7 mouse cellular contexts compared by ENCODE assay signal in genomic region chr1:37300650-37301049, GRCm38 (mm10). TPM values are rescaled to one million over a fixed set of nuclear protein-coding genes. Genes with fewer than 3 reads are reported as not detected.
A peak's percentile ranks its signal among the peaks of the same experiment; 100 is the strongest.
DNase-seq lines count a peak whose midpoint lies in the region; ATAC-seq and TF ChIP-seq lines count a peak whose summit lies in the region.

No protein-coding gene starts in this region.

- WGBS in embryonic facial prominence, embryonic 14.5 days: 72% methylated on average over 5 of the region's 5 CpGs
- 27% methylated on average over 5 of the region's 5 CpGs for WGBS in intestine, embryonic 14.5 days

- H3K4me2 ChIP-seq in embryonic facial prominence, embryonic 14.5 days (ENCODE audit: low read depth, low read length): peak overlapping the region; percentile 81
- peak overlapping the region; percentile 65 for H3K4me2 ChIP-seq in intestine, embryonic 14.5 days (ENCODE audit: low read length)

- TF ChIP-seq CTCF in testis, adult 2 months (IDR thresholded peaks at IDR 0.05; ENCODE audit: control insufficient read depth, insufficient read depth, insufficient replicate concordance, low read depth, low read length): no peak

- H3K27me3 ChIP-seq in testis, adult 2 months (ENCODE audit: control insufficient read depth, insufficient read depth, low read length): no peaks in the 10 kb centered on the region
- H3K27me3 ChIP-seq in embryonic facial prominence, embryonic 14.5 days (replicated peaks; ENCODE audit: control insufficient read depth, insufficient read depth, low read length): no peaks in the 10 kb centered on the region
- H3K27me3 ChIP-seq in intestine, embryonic 14.5 days (replicated peaks; ENCODE audit: control insufficient read depth, insufficient read depth, low read length): no peaks in the 10 kb centered on the region
- no peaks in the 10 kb centered on the region for H3K27me3 ChIP-seq in megakaryocyte, embryonic 14.5 days (replicated peaks)

- peaks cover 13% of the 10 kb centered on the region for H3K4me1 ChIP-seq in testis, adult 2 months (ENCODE audit: control insufficient read depth, insufficient read depth, low read length)
- peaks cover 11% of the 10 kb centered on the region for H3K4me1 ChIP-seq in embryonic facial prominence, embryonic 14.5 days (ENCODE audit: control insufficient read depth, insufficient read depth, low read length)
- H3K4me1 ChIP-seq in intestine, embryonic 14.5 days (replicated peaks; ENCODE audit: control insufficient read depth, insufficient read depth, low read length): peaks cover 12% of the 10 kb centered on the region; the same call in 1 of the 2 replicates
- H3K4me1 ChIP-seq in megakaryocyte, embryonic 14.5 days: peaks cover 81% of the 10 kb centered on the region

- no peak for ATAC-seq in embryonic facial prominence, embryonic 14.5 days (ENCODE audit: low read depth)
- no peak for ATAC-seq in intestine, embryonic 14.5 days (replicated peaks; ENCODE audit: low FRiP score, low TSS enrichment, low read depth)

- H3K36me3 ChIP-seq in testis, adult 2 months (ENCODE audit: control insufficient read depth, insufficient read depth, low read length): no peaks in the 10 kb centered on the region
- no peaks in the 10 kb centered on the region for H3K36me3 ChIP-seq in embryonic facial prominence, embryonic 14.5 days (ENCODE audit: control insufficient read depth, insufficient read depth, low read length)
- H3K36me3 ChIP-seq in intestine, embryonic 14.5 days (ENCODE audit: control insufficient read depth, insufficient read depth, low read length): no peaks in the 10 kb centered on the region
- peaks cover 6% of the 10 kb centered on the region for H3K36me3 ChIP-seq in megakaryocyte, embryonic 14.5 days (replicated peaks; ENCODE audit: low read length)

- no peak for DNase-seq in testis, postnatal 14 days (ENCODE audit: low spot score)
- DNase-seq in embryonic facial prominence, embryonic 14.5 days (ENCODE audit: low spot score): no peak
- DNase-seq in intestine, embryonic 14.5 days (ENCODE audit: low spot score): no peak
- no peak for DNase-seq in right cerebral cortex, postnatal 36 days (ENCODE audit: low spot score in 2 of 2)
- DNase-seq in frontal cortex, postnatal 10 days (ENCODE audit: low spot score in 2 of 2): no peak

- H3K9ac ChIP-seq in embryonic facial prominence, embryonic 14.5 days (ENCODE audit: low read depth, low read length): peak overlapping the region; percentile 85
- peak overlapping the region; percentile 83 for H3K9ac ChIP-seq in intestine, embryonic 14.5 days (ENCODE audit: low read length)

- H3K27ac ChIP-seq in testis, adult 2 months (ENCODE audit: control insufficient read depth, insufficient read depth, low read depth, low read length): peak overlapping the region; percentile 83; the same call in 1 of the 2 replicates
- no peak overlapping the region for H3K27ac ChIP-seq in embryonic facial prominence, embryonic 14.5 days (replicated peaks; ENCODE audit: low read depth, low read length)
- no peak overlapping the region for H3K27ac ChIP-seq in intestine, embryonic 14.5 days (ENCODE audit: low read depth)

- peak overlapping the region; percentile 99 for H3K4me3 ChIP-seq in testis, adult 2 months (ENCODE audit: control insufficient read depth, low read depth, low read length)
- peak overlapping the region; percentile 91 for H3K4me3 ChIP-seq in embryonic facial prominence, embryonic 14.5 days (ENCODE audit: low read depth, low read length)
- H3K4me3 ChIP-seq in intestine, embryonic 14.5 days (ENCODE audit: low read depth, low read length): peak overlapping the region; percentile 79
- peak overlapping the region; percentile 97 for H3K4me3 ChIP-seq in megakaryocyte, embryonic 14.5 days (replicated peaks)

- no peaks in the 10 kb centered on the region for H3K9me3 ChIP-seq in embryonic facial prominence, embryonic 14.5 days (ENCODE audit: control insufficient read depth, low read length)
- no peaks in the 10 kb centered on the region for H3K9me3 ChIP-seq in intestine, embryonic 14.5 days (ENCODE audit: control insufficient read depth, low read length)
- H3K9me3 ChIP-seq in megakaryocyte, embryonic 14.5 days: 0 out of 2 replicates have a peak, but pooled peaks cover 3% of the 10 kb centered on the region

- no peak for TF ChIP-seq POLR2A in testis, adult 2 months (IDR thresholded peaks at IDR 0.05; ENCODE audit: control insufficient read depth, low read depth, low read length)

RNA-seq across cellular contexts. Expression of gene Inpp4a, which starts 1.0 kb away (rescaled TPM):
- 68.1 and 74.6 TPM in 2 replicates for polyA plus RNA-seq in testis, adult 2 months (2012; rRNA removed)
- polyA plus RNA-seq in embryonic facial prominence, embryonic 14.5 days (2014; fragmentation: Nextera tagmentation; extraction: Ambion mirVana): 16.9 and 17.7 TPM in 2 replicates
- polyA plus RNA-seq in intestine, embryonic 14.5 days (2014; fragmentation: Nextera tagmentation; extraction: Ambion mirVana): 14.1 and 16.2 TPM in 2 replicates
- polyA plus RNA-seq in megakaryocyte, embryonic 14.5 days (2012; ENCODE audit: insufficient read depth, low replicate concordance): 2.5 and 7.7 TPM in 2 replicates
